Mouse (Mus musculus) midbrain, postnatal 0 days (tissue): ENCODE results near the gene Sh3glb2. TPM values are rescaled to one million over a fixed set of nuclear protein-coding genes. Genes with fewer than 3 reads are reported as not detected.
A peak's percentile ranks its signal among the peaks of the same experiment; 100 is the strongest.

Source experiments
- ATAC-seq: fragments of 200-750 bp; cut with Nextera tagmentation; 2 replicates; pipeline ENCODE4 v1.8.0; 2017; ENCODE audit warnings: moderate number of reproducible peaks, mild to moderate bottlenecking, moderate TSS enrichment, moderate library complexity; ENCODE audit not compliant: low FRiP score
- DNase-seq: peaks from one replicate; pipeline ENCODE4 v3.0.0-alpha.2; 2015; ENCODE audit warnings: low spot score
- H3K27ac ChIP-seq: fragments of 300-500 bp; sonication (generic); 2 replicates; pipeline ENCODE4 v1.5.1; 2014; ENCODE audit warnings: low read depth, mild to moderate bottlenecking, low read length, mixed read lengths
- H3K27me3 ChIP-seq: fragments of 300-500 bp; sonication (generic); 2 replicates; pipeline ENCODE4 v1.6.1; 2014; ENCODE audit warnings: low read length, control low read depth, mixed read lengths; ENCODE audit not compliant: insufficient read depth
- H3K36me3 ChIP-seq: fragments of 300-500 bp; sonication (generic); 2 replicates; pipeline ENCODE4 v1.6.1; 2014; ENCODE audit warnings: low read length, control low read depth, mixed read lengths; ENCODE audit not compliant: insufficient read depth
- H3K4me1 ChIP-seq: fragments of 300-500 bp; sonication (generic); 2 replicates; pipeline ENCODE4 v1.6.1; 2014; ENCODE audit warnings: mild to moderate bottlenecking, control low read depth, antibody characterized with exemption, low read length, mixed read lengths; ENCODE audit not compliant: insufficient read depth
- H3K4me2 ChIP-seq: fragments of 300-500 bp; sonication (generic); 2 replicates; pipeline ENCODE4 v1.6.1; 2014; ENCODE audit warnings: low read depth, mild to moderate bottlenecking, low read length, mixed read lengths; ENCODE audit not compliant: poor library complexity, severe bottlenecking
- H3K4me3 ChIP-seq: fragments of 300-500 bp; sonication (generic); 2 replicates; pipeline ENCODE4 v1.5.1; 2014; ENCODE audit warnings: low read depth, mild to moderate bottlenecking, low read length, moderate library complexity
- H3K9ac ChIP-seq: fragments of 300-500 bp; sonication (generic); replicated peaks from 2 replicates; pipeline ENCODE4 v1.6.1; 2014; ENCODE audit warnings: mild to moderate bottlenecking, low read length, moderate library complexity, mixed read lengths; ENCODE audit not compliant: poor library complexity, severe bottlenecking
- H3K9me3 ChIP-seq: fragments of 300-500 bp; sonication (generic); 2 replicates; pipeline ENCODE4 v1.6.1; 2016; ENCODE audit warnings: low read length, control low read depth
- CTCF ChIP-seq: IDR thresholded peaks from 2 replicates; pipeline ENCODE4 v1.5.1; 2016; ENCODE audit warnings: antibody characterized with exemption, mild to moderate bottlenecking
- WGBS: fragments of 180-500 bp; shearing (Covaris S2); extraction: QIAGEN DNeasy Blood & Tissue Kit; methylation state at CpG from one replicate; pipeline ENCODE4 v1.1.7; 2014; 5-methylcytosine and 5-hydroxymethylcytosine counted together
- microRNA-seq: library from miRNA; unstranded; fragments of <30 nt; microRNA quantifications from one replicate; pipeline ENCODE4, GENCODE M21; 2016; ENCODE audit warnings: borderline number of aligned reads
- polyA plus RNA-seq: library from polyadenylated mRNA; unstranded; fragments of >200 nt; fragmentation: Nextera tagmentation; extraction: Ambion mirVana; gene quantifications from 2 replicates; pipeline ENCODE4 v1.2.1, GENCODE M21; 2015
- total RNA-seq: library from RNA; depleted of rRNA; stranded (reverse); fragments of >200 nt; gene quantifications from 2 replicates; pipeline ENCODE4 v1.2.3, GENCODE M21; 2014; rRNA removed

Gene Sh3glb2
- total and polyA plus RNA-seq, 2 experiments from 2014 or later: 185 to 375 TPM

- Histone ChIP-seq H3K4me3 (no peak overlapping the region), H3K9ac (no peak overlapping the region), H3K27ac (no peak overlapping the region), H3K36me3 (peaks cover 74% of the 10 kb centered on the region), H3K27me3 (no peaks in the 10 kb centered on the region), H3K9me3 (no peaks in the 10 kb centered on the region), H3K4me2 (no peak overlapping the region), H3K4me1 (no peaks in the 10 kb centered on the region)
- ATAC-seq (no peak), DNase-seq (no peak)
- TF ChIP-seq CTCF: no peak
- WGBS: 97% methylated on average over 7 of the region's 7 CpGs
Observed at GRCm38 (mm10) chr2:30306087-30306486, 53.0 kb downstream of the Sh3glb2 start.

GRCm38 (mm10) chr2:30299966-30300365 lies 59.2 kb downstream of the Sh3glb2 start:
- no peak overlapping the region for H3K4me2 ChIP-seq
- H3K9me3 ChIP-seq: no peaks in the 10 kb centered on the region
- no peak for TF ChIP-seq CTCF
- DNase-seq (no peak), ATAC-seq (no peak)
- WGBS: 93% methylated on average over 5 of the region's 5 CpGs
- no peaks in the 10 kb centered on the region for H3K27me3 ChIP-seq
- H3K9ac ChIP-seq: no peak overlapping the region
- no peak overlapping the region for H3K4me3 ChIP-seq
- no peaks in the 10 kb centered on the region for H3K4me1 ChIP-seq
- H3K27ac ChIP-seq: no peak overlapping the region
- peaks cover 50% of the 10 kb centered on the region for H3K36me3 ChIP-seq

GRCm38 (mm10) chr2:30299525-30299924 lies 59.6 kb downstream of the Sh3glb2 start:
- Histone ChIP-seq H3K9me3 (no peaks in the 10 kb centered on the region), H3K9ac (no peak overlapping the region)

More at GRCm38 (mm10) chr2:30299525-30299924, 59.6 kb downstream of the Sh3glb2 start:
- 78% methylated on average over 3 of the region's 3 CpGs for WGBS
- no peak overlapping the region for H3K27ac ChIP-seq
- H3K27me3 ChIP-seq: no peaks in the 10 kb centered on the region
- H3K4me3 ChIP-seq: no peak overlapping the region
- peak; percentile 40 for TF ChIP-seq CTCF
- H3K4me2 ChIP-seq: no peak overlapping the region
- no peak for ATAC-seq
- no peaks in the 10 kb centered on the region for H3K4me1 ChIP-seq
- H3K36me3 ChIP-seq: peaks cover 47% of the 10 kb centered on the region
- DNase-seq: peak; percentile 15

Small RNA genes lying within 50 kb of the gene (microRNA-seq; reads per million reads assigned to microRNA genes)
- not detected for gene Gm47292

Other genes starting within 250 kb of the Sh3glb2 start
- gene Zer1, start 234.8 kb downstream of the Sh3glb2 start, total RNA-seq: 88.2 and 93.2 TPM in 2 replicates
- gene Zer1, start 234.8 kb downstream of the Sh3glb2 start, polyA plus RNA-seq: 12.3 and 14.7 TPM in 2 replicates
- gene Tbc1d13, start 225.6 kb downstream of the Sh3glb2 start, total RNA-seq: 141 and 168 TPM in 2 replicates
- 8.1 and 10.6 TPM in 2 replicates for gene Tbc1d13, start 225.6 kb downstream of the Sh3glb2 start, polyA plus RNA-seq
- 43.7 and 51.3 TPM in 2 replicates for gene Endog, start 187.8 kb downstream of the Sh3glb2 start, total RNA-seq
- 38.9 and 42.2 TPM in 2 replicates for gene Endog, start 187.8 kb downstream of the Sh3glb2 start, polyA plus RNA-seq
- gene Spout1, start 180.9 kb downstream of the Sh3glb2 start, total RNA-seq: 38.4 and 47.6 TPM in 2 replicates
- 55.9 and 60.8 TPM in 2 replicates for gene Spout1, start 180.9 kb downstream of the Sh3glb2 start, polyA plus RNA-seq
- gene Kyat1, start 153.5 kb downstream of the Sh3glb2 start, total RNA-seq: 21.9 and 26.4 TPM in 2 replicates
- 16.4 and 17.9 TPM in 2 replicates for gene Kyat1, start 153.5 kb downstream of the Sh3glb2 start, polyA plus RNA-seq
- 52.5 and 65.4 TPM in 2 replicates for gene Lrrc8a, start 121.6 kb downstream of the Sh3glb2 start, total RNA-seq
- gene Lrrc8a, start 121.6 kb downstream of the Sh3glb2 start, polyA plus RNA-seq: 55.3 and 56.0 TPM in 2 replicates
- gene Gm28035, start 118.8 kb downstream of the Sh3glb2 start, total RNA-seq: 3.4 and 6.0 TPM in 2 replicates
- gene Gm28035, start 118.8 kb downstream of the Sh3glb2 start, polyA plus RNA-seq: 0.09 and 0.11 TPM in 2 replicates
- 7.2 and 9.0 TPM in 2 replicates for gene Phyhd1, start 93.1 kb downstream of the Sh3glb2 start, total RNA-seq
- gene Phyhd1, start 93.1 kb downstream of the Sh3glb2 start, polyA plus RNA-seq: 3.9 and 4.4 TPM in 2 replicates
- gene Gm28038, start 78.3 kb downstream of the Sh3glb2 start, total RNA-seq: not detected in 2 replicates
- gene Gm28038, start 78.3 kb downstream of the Sh3glb2 start, polyA plus RNA-seq: not detected in 2 replicates
- gene Dolk, start 73.0 kb downstream of the Sh3glb2 start, total RNA-seq: 35.4 and 44.7 TPM in 2 replicates
- 38.7 and 42.9 TPM in 2 replicates for gene Dolk, start 73.0 kb downstream of the Sh3glb2 start, polyA plus RNA-seq
- 29.5 and 33.4 TPM in 2 replicates for gene Nup188, start 72.9 kb downstream of the Sh3glb2 start, total RNA-seq
- gene Nup188, start 72.9 kb downstream of the Sh3glb2 start, polyA plus RNA-seq: 12.2 and 15.7 TPM in 2 replicates
- 64.2 and 72.3 TPM in 2 replicates for gene Miga2, start 4.9 kb upstream of the Sh3glb2 start, total RNA-seq
- gene Miga2, start 4.9 kb upstream of the Sh3glb2 start, polyA plus RNA-seq: 28.7 and 34.8 TPM in 2 replicates
- 96.2 and 103 TPM in 2 replicates for gene Dolpp1, start 32.9 kb upstream of the Sh3glb2 start, total RNA-seq
- 56.6 and 59.7 TPM in 2 replicates for gene Dolpp1, start 32.9 kb upstream of the Sh3glb2 start, polyA plus RNA-seq
- 32.6 and 38.0 TPM in 2 replicates for gene Crat, start 56.5 kb upstream of the Sh3glb2 start, total RNA-seq
- gene Crat, start 56.5 kb upstream of the Sh3glb2 start, polyA plus RNA-seq: 24.9 and 27.4 TPM in 2 replicates
- 139 and 147 TPM in 2 replicates for gene Ptpa, start 56.7 kb upstream of the Sh3glb2 start, total RNA-seq
- gene Ptpa, start 56.7 kb upstream of the Sh3glb2 start, polyA plus RNA-seq: 138 and 141 TPM in 2 replicates
- 23.6 and 28.2 TPM in 2 replicates for gene Ier5l, start 114.9 kb upstream of the Sh3glb2 start, total RNA-seq
- gene Ier5l, start 114.9 kb upstream of the Sh3glb2 start, polyA plus RNA-seq: 2.6 and 3.2 TPM in 2 replicates
- 0.55 and 2.2 TPM in 2 replicates for gene Cstad, start 235.7 kb upstream of the Sh3glb2 start, total RNA-seq
- 0.64 and 0.70 TPM in 2 replicates for gene Cstad, start 235.7 kb upstream of the Sh3glb2 start, polyA plus RNA-seq